Mouse (Mus musculus) left cerebral cortex, postnatal 14 days (tissue): Measurements from ENCODE around the gene Trhde. TPM values are rescaled to one million over a fixed set of nuclear protein-coding genes. Genes with fewer than 3 reads are reported as not detected.

Experiments
- DNase-seq, 2 experiments: peaks; one replicate each; pipeline ENCODE4 v3.0.0; 2021 to 2022; ENCODE audit warnings: low spot score in 2 of 2, mixed read lengths in 1 of 2
- intact Hi-C: fragments of 180-260 bp; cut with DNase I; formaldehyde crosslinking; loops from one replicate; pipeline ENCODE4 v1.15.1; 2025
- total RNA-seq, 2 experiments: library from RNA; stranded (reverse); gene quantifications; 2 replicates each; pipeline ENCODE4 v1.2.3; 2021

Gene Trhde
- total RNA-seq, 2 experiments from 2014 or later = 25.9 to 28.9 TPM

DNA sequence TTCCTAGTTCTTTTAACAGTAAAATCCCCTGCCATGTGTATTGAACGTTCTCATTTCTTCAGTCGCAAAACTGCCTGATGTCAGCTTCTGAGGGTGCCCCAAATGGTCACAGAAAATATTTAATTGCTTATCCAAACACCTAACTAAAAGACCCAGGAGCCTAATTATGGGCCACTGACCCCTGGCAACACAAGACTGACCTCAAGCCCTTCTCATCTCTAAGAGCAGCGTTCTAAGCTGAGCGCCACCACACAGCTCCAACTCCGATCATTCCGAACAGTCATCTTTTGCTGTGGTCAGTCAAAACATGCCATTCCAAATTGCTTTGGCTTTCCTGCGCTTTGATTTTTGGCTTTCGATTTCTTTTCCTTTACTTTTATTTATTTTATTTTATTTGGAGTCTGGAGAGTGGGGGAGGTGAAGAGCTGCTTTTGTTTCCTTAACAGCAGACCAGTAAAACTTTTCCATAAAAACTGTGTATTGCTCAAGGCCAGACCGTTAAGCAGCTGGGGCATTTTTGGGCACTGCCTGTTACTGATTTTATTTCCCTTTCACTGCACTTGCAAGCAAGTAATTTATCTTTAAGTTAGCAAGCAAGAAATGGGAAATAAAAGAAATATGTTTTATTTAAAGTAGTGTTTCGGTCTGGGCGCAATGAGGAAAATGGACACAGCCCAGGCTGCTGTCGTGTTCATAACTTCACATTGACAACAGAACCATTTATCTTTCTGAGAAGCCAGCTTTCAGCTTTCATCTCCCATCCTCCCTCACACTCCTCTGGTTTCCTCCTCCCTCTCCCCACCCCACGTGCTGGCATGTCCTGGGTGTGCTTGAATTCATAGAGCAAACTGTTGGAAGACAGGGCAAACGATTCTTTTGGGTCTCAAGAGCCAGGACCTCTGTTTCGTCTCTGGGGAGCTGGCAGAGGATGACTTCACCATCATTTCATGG, 59.1 kb downstream of the Trhde start:
- intact Hi-C loops = no loop called here
- no peak for DNase-seq

DNA sequence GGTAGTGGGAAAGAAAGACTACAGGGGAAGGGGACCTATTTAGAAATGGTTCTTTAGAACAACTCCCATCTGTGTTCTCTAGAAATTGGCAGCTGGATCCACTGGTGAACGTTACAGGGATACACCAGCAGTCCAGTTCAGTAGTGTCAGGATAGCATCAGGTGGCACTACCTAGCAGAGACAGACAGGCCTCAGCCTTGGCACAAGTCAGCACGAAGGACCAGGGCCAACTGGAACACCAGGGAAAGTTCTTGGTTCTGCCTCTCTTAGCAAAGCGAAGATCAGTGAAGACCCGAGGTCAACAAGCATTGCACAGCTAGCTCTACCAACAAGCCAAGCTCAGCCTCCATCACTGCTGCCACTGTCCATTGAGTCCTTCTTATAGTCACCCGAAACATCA, 62.2 kb downstream of the Trhde start:
- no peak for DNase-seq
- intact Hi-C loops = no loop called here

- intact Hi-C loops = no loop called here
- peak; percentile 40 to 54 for DNase-seq
Measured at GRCm38 (mm10) chr10:114737581-114737980, 64.5 kb downstream of the Trhde start.

DNA sequence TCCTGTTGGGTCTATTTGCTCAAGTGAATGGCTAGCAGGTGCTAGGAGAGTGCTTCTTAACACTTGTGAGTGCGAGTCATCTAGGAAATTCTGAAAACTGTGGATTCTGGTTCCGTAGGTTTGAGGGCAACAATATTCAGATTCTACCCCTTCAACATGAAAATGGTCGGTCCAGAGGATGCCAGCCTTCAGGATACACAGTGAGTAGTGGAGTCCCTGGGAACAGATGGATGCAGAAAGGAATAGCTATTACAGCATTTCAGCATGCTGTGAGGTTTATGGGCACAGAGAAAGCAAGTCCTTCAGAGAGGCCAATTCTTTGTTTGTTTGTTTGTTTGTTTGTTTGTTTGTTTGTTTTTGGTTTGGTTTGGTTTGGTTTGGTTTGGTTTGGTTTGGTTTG, 65.7 kb downstream of the Trhde start:
- DNase-seq = no peak
- intact Hi-C loops = no loop called here

- intact Hi-C loops = no loop called here
- DNase-seq = no peak
Measured at GRCm38 (mm10) chr10:114735678-114736077, 66.4 kb downstream of the Trhde start.

- intact Hi-C loops = no loop called here
- no peak for DNase-seq
Measured at GRCm38 (mm10) chr10:114735111-114735510, 67.0 kb downstream of the Trhde start.

DNA sequence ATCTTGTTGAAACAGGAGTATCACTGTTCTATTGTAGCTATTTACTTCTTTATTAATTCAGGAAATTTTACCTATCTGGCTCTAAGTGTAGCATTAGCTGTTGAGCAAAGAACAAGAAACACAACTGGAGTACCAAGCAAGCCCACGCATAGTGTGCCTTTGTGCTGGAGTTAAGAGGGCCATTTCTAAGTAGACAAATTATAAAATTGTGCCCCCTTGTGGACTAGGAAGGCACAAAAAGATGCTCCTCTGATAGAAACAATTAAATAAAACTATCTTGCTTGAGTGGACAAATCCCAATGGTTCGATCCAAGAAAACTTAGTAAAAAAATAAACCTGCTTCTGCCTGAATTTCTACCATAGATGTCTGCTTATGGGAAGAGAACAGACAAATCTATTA, 76.5 kb downstream of the Trhde start:
- intact Hi-C loops = no loop called here

GRCm38 (mm10) chr10:114701791-114702190, 100.3 kb downstream of the Trhde start:
- intact Hi-C loops = no loop called here
- no peak for DNase-seq

More for the DNA sequence above, 76.5 kb downstream of the Trhde start:
- DNase-seq = no peak

GRCm38 (mm10) chr10:114671791-114672415, 130.2 kb downstream of the Trhde start:
- DNase-seq = no peak

GRCm38 (mm10) chr10:114593046-114593445, 209.1 kb downstream of the Trhde start:
- intact Hi-C loops = no loop called here
- DNase-seq = no peak

More at GRCm38 (mm10) chr10:114671791-114672415, 130.2 kb downstream of the Trhde start:
- intact Hi-C loops = no loop called here

- peak; percentile 35 to 40 for DNase-seq
- intact Hi-C loops = no loop called here
Measured at GRCm38 (mm10) chr10:114578926-114579325, 223.2 kb downstream of the Trhde start.

- DNase-seq = no peak
- intact Hi-C loops = no loop called here
Measured at GRCm38 (mm10) chr10:114567891-114568290, 234.2 kb downstream of the Trhde start.

DNA sequence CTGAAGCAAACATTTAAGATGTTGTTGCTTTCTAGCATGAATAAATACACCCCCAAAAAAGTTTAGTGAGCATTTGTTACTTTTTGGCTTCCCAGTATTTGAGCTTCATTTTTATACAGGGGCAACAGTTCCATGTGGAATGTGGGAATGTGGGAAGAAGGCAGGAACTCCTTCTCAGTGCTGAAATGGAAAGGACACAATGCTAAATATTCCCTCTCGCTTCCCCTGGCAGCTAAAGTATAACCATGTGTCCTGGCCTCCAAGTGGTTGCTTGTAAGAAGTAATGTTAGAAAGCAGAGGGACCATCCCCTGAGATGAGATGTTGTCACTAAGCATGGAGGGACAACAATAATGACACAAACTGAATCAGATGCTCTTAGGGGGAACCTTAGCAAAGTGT, 292.9 kb downstream of the Trhde start:
- peak in 1 of 2 experiments; percentile 14 for DNase-seq
- intact Hi-C loops = no loop called here

DNA sequence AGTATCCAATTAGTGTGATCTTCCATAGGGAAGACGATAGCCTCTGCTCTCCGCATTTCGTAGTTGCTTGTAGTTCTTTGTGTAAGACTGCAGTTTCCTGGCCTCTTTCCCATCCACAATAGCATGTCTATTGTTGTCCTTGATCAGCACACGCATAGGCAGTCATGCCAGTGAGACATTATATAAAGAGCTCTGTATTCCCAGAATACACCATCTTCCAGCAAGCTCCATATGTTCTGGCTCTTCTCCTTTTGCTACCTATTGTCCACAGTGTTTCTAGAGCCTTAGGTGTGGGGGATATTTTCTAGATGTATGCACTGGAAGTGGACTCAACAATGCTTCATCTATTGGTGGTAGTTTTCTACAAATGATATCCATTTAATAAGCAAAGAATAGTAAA, 313.3 kb downstream of the Trhde start:
- DNase-seq = peak in 1 of 2 experiments; percentile 3
- intact Hi-C loops = no loop called here

- no peak for DNase-seq
- intact Hi-C loops = no loop called here
Measured at GRCm38 (mm10) chr10:114455591-114455990, 346.5 kb downstream of the Trhde start.

DNA sequence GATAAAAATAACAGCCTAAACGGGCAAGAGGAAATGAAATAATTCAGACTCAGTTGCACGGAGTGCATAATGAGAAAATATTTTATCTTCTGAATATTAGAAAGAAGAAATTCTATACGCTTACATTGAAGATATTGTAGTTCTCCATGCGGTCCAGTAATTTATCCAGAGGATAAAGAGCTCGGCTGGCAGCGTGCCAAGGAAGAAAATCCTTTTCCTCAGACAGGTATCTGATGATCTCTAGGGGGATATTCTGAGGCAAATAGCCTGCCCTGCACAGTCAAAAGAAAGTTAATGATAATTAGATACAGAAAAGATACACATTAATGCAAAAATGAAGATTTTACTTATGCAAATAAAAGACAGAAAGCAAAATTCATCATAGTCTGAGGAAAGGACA, 354.0 kb downstream of the Trhde start:
- no peak for DNase-seq
- intact Hi-C loops = no loop called here

GRCm38 (mm10) chr10:114418956-114419530, 383.1 kb downstream of the Trhde start:
- no peak for DNase-seq
- intact Hi-C loops = no loop called here

DNA sequence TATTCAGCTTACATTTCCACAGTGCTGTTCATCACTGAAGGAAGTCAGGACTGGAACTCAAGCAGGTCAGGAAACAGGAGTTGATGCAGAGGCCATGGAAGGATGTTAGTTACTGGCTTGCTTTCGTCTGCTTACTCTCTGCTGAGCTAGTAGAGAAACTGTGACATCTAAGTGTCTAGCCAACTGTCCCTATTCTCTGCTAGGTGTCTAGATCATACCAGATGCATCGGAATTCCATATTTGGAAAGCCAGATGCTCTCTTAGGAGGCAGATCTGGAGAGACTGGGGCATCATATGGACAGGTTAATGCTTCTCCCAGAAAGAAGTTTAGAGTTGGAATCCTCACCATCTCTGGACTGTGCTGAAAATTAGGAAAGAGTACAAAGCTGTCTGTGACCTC, 386.4 kb downstream of the Trhde start:
- DNase-seq = no peak
- intact Hi-C loops = no loop called here

DNA sequence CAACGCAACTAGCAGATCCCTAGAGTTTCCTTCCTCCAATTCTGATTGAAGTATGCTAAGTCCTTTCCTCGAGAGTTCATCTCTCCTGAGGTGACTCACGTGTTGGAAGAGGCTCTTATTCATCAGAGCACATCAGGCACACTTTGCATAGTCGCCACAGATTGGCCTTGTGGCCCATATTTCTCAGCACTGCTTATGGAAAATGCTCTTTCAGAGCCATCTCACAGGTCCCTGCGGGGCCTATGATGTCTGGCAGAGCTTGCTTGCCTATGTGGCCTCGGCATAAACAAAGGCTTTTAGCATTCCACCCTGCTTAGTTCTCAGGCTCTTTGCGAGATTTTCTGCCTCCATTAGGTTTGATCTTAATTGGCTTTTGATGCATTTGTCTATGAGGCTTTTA, 396.8 kb downstream of the Trhde start:
- intact Hi-C loops = no loop called here
- DNase-seq = no peak

GRCm38 (mm10) chr10:114403795-114404194, 398.3 kb downstream of the Trhde start:
- peak in 1 of 2 experiments; percentile 6 for DNase-seq
- intact Hi-C loops = no loop called here
